In genomic region chr19:5665465-5665864, GRCm38 (mm10) we compare ENCODE assay signal across 14 mouse cellular contexts. TPM values are rescaled to one million over a fixed set of nuclear protein-coding genes. Genes with fewer than 3 reads are reported as not detected.
A peak's percentile ranks its signal among the peaks of the same experiment; 100 is the strongest.
DNase-seq lines count a peak whose midpoint lies in the region; ATAC-seq lines count a peak whose summit lies in the region.
"Had no signal": no experiment of that assay in that cellular context is flagged by ENCODE, and none has a peak within 500 bp of the region (broad histone marks: within the 10 kb centered on the region; RNA-seq: fewer than 3 reads in every experiment).

No protein-coding gene starts in this region.

- peak; percentile 72 for ATAC-seq in erythroblast, adult 5-6 weeks (replicated peaks; ENCODE audit: low FRiP score, poor library complexity, severe bottlenecking)
- peak; percentile 47 for ATAC-seq in megakaryocyte progenitor cell, adult 5-6 weeks (replicated peaks; ENCODE audit: poor library complexity)
- no peak for ATAC-seq in activated CD4-positive, CD25-positive, alpha-beta regulatory T cell, adult 4 months
- ATAC-seq: forebrain, postnatal 0 days; hindbrain, embryonic 16.5 days; midbrain, embryonic 13.5 days had no signal

- intact Hi-C loops in gastrocnemius, postnatal 36 days (cut with DNase I) = no loop called here

- DNase-seq in testis, postnatal 14 days (ENCODE audit: low spot score) = peak; percentile 6
- no peak for DNase-seq in testis, postnatal 10 days (ENCODE audit: low spot score)
- DNase-seq in gastrocnemius, postnatal 36 days = no peak
- no peak for DNase-seq in left cerebral cortex, adult 8-10 months (ENCODE audit: low spot score in 2 of 2)
- DNase-seq: forebrain, postnatal 0 days; heart, adult 2 months; kidney, postnatal 14 days; thymus, postnatal 25 days had no signal

RNA-seq across cellular contexts. Expression of gene Sipa1, which starts 2.0 kb away (rescaled TPM):
- 20.5 and 36.9 TPM in 2 replicates for total RNA-seq in erythroblast, adult 5-6 weeks (2015; ENCODE audit: low replicate concordance)
- total RNA-seq in erythroblast, adult 5-6 weeks (2017; ENCODE audit: low replicate concordance) = 27.4 and 90.3 TPM in 2 replicates
- 16.4 and 24.2 TPM in 2 replicates for total RNA-seq in megakaryocyte progenitor cell, adult 5-6 weeks (2015)
- 19.2 and 24.0 TPM in 2 replicates for total RNA-seq in megakaryocyte progenitor cell, adult 5-6 weeks (2017)
- total RNA-seq in gastrocnemius, postnatal 36 days (2021) = 1 to 10 TPM; 6.9 to 9.5 TPM
- 10 to 100 TPM; 22.3 to 22.4 TPM for polyA plus RNA-seq in activated CD4-positive, CD25-positive, alpha-beta regulatory T cell, adult 4 months (2017; shearing (Covaris generic))
- 10 to 100 TPM; 12.5 to 20.7 (median 14.9) TPM for total RNA-seq in left cerebral cortex, adult 8-10 months (2022)

RNA-seq across cellular contexts. Expression of gene Map3k11, which starts 23.1 kb away (rescaled TPM):
- total RNA-seq in erythroblast, adult 5-6 weeks (2015; ENCODE audit: low replicate concordance) = 5.0 and 7.3 TPM in 2 replicates
- 8.4 and 11.2 TPM in 2 replicates for total RNA-seq in erythroblast, adult 5-6 weeks (2017; ENCODE audit: low replicate concordance)
- 13.0 and 16.1 TPM in 2 replicates for total RNA-seq in megakaryocyte progenitor cell, adult 5-6 weeks (2015)
- total RNA-seq in megakaryocyte progenitor cell, adult 5-6 weeks (2017) = 19.2 and 22.9 TPM in 2 replicates
- 10 to 100 TPM; 10.8 to 11.3 TPM for total RNA-seq in gastrocnemius, postnatal 36 days (2021)
- 1 to 10 TPM; 7.8 to 9.2 TPM for polyA plus RNA-seq in activated CD4-positive, CD25-positive, alpha-beta regulatory T cell, adult 4 months (2017; shearing (Covaris generic))
- 10 to 100 TPM; 19.0 to 20.2 (median 19.7) TPM for total RNA-seq in left cerebral cortex, adult 8-10 months (2022)

RNA-seq across cellular contexts. Expression of gene Pcnx3, which starts 23.2 kb away (rescaled TPM):
- 10.7 and 16.3 TPM in 2 replicates for total RNA-seq in erythroblast, adult 5-6 weeks (2015; ENCODE audit: low replicate concordance)
- total RNA-seq in erythroblast, adult 5-6 weeks (2017; ENCODE audit: low replicate concordance) = 14.8 and 20.3 TPM in 2 replicates
- 21.6 and 24.5 TPM in 2 replicates for total RNA-seq in megakaryocyte progenitor cell, adult 5-6 weeks (2015)
- 15.6 and 15.7 TPM in 2 replicates for total RNA-seq in megakaryocyte progenitor cell, adult 5-6 weeks (2017)
- total RNA-seq in gastrocnemius, postnatal 36 days (2021) = 10 to 100 TPM; 12.2 to 15.2 TPM
- polyA plus RNA-seq in activated CD4-positive, CD25-positive, alpha-beta regulatory T cell, adult 4 months (2017; shearing (Covaris generic)) = 10 to 100 TPM; 20.6 to 21.7 TPM
- total RNA-seq in left cerebral cortex, adult 8-10 months (2022) = 10 to 100 TPM; 74.4 to 86.8 (median 80.3) TPM

RNA-seq across cellular contexts. Expression of gene Rela, which starts 28.2 kb away (rescaled TPM):
- 13.1 and 25.1 TPM in 2 replicates for total RNA-seq in erythroblast, adult 5-6 weeks (2015; ENCODE audit: low replicate concordance)
- total RNA-seq in erythroblast, adult 5-6 weeks (2017; ENCODE audit: low replicate concordance) = 15.5 and 22.0 TPM in 2 replicates
- 37.2 and 40.0 TPM in 2 replicates for total RNA-seq in megakaryocyte progenitor cell, adult 5-6 weeks (2015)
- total RNA-seq in megakaryocyte progenitor cell, adult 5-6 weeks (2017) = 36.4 and 43.2 TPM in 2 replicates
- 10 to 100 TPM; 12.4 to 14.9 TPM for total RNA-seq in gastrocnemius, postnatal 36 days (2021)
- polyA plus RNA-seq in activated CD4-positive, CD25-positive, alpha-beta regulatory T cell, adult 4 months (2017; shearing (Covaris generic)) = 100 to 1,000 TPM in 1 of 2 experiments, 10 to 100 TPM in 1; 96.1 to 107 TPM
- total RNA-seq in left cerebral cortex, adult 8-10 months (2022) = 10 to 100 TPM; 22.5 to 25.3 (median 23.7) TPM

RNA-seq across cellular contexts. Expression of gene Kcnk7, which starts 38.7 kb away (rescaled TPM):
- total RNA-seq in erythroblast, adult 5-6 weeks (2015; ENCODE audit: low replicate concordance) = not detected in 2 replicates
- total RNA-seq in erythroblast, adult 5-6 weeks (2017; ENCODE audit: low replicate concordance) = not detected in 2 replicates
- not detected in 2 replicates for total RNA-seq in megakaryocyte progenitor cell, adult 5-6 weeks (2015)
- 0.14 TPM in 1 of 2 replicates, not detected in the other for total RNA-seq in megakaryocyte progenitor cell, adult 5-6 weeks (2017)
- not detected for total RNA-seq in gastrocnemius, postnatal 36 days (2021)
- polyA plus RNA-seq in activated CD4-positive, CD25-positive, alpha-beta regulatory T cell, adult 4 months (2017; shearing (Covaris generic)) = 1 to 10 TPM; 1.5 to 2.8 TPM
- total RNA-seq in left cerebral cortex, adult 8-10 months (2022) = under 1 TPM in 1 of 4 experiments, not detected in 3; 0.37 TPM
- total RNA-seq: forebrain, postnatal 0 days; heart, adult 2 months had no signal
- polyA plus RNA-seq: embryonic facial prominence, embryonic 11.5 days; heart, adult 2 months; hindbrain, embryonic 16.5 days had no signal
